Mouse (Mus musculus) cerebellum, postnatal 36 days (tissue): ENCODE results near the gene Chp2.

Experiments
- DNase-seq, 2 experiments: peaks; one replicate each; pipeline ENCODE4 v3.0.0; 2021 to 2022; ENCODE audit warnings: mixed read lengths in 2 of 2

The Chp2 gene

DNA sequence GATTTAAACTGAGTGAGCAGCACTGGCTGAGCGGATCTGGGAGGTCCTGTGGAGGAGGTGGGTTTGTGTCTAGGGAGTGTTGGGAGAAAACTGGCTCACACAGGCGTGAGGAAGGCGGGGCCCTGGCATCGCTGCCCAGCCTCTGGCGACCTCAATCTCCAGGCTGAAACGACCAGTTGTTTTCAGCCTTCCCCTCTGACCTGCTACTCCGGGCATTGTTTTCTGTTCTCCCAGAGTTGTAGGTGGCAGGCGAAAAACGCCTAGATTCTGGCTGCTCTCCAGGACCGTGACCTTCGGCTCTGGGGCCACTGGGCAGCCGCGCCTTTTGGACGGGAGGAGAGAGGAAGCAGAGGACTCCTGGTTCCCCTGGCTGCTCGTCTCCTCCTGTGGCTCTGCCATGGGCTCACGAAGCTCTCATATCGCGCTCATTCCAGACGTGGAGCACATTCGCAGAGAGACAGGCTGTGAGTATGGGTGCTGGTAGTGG, at the start of gene Chp2:
Chp2 (plus strand) TSS at position 182 of the 487 bp plus-strand sequence.
- no peak for DNase-seq

- no peak for DNase-seq
These were observed 48.6 kb upstream of the Chp2 start for GRCm38 (mm10) chr7:122170705-122171104.

DNA sequence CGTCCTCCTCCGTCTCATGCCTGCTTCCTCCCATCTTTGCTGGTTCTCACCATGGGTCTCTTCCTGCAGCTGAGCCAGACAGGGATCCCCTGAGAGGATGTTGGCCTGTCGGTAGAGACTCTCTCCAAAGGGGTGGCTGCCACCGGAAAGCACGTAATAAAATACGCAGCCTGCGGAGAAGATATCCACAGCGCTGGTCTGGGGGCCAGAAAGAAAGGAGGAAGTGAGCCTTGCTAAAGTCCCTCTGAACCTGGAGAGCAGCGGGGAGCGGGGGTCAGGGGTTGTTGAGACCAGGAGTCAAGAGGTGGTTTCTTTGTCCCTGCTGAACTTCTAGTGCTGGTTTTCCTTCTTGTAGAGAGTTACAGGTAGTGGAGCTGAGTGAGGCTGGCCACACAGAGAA, 47.7 kb upstream of the Chp2 start:
- no peak for DNase-seq

- DNase-seq = no peak
These were observed 38.6 kb upstream of the Chp2 start for GRCm38 (mm10) chr7:122180720-122181119.

DNA sequence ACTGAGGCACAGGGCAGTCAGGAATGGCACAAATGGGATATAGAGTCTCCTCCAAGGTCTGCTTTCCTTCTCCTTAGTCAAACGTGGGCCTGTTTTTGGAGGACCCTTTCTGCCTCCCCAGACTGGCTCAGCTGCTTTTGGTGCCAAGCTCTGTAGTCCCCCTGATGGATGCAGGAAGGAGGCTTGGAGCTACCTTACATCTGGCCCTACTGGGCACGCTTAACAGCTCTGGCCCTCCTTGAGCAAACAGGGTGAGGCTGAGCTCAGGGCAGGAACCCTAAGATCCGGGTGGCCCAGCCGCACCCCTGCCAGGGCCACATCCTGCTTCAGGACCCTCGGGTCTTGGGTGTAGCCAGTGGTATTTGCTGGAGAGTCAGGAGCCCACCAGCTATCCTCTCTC, 34.7 kb upstream of the Chp2 start:
- no peak for DNase-seq

DNA sequence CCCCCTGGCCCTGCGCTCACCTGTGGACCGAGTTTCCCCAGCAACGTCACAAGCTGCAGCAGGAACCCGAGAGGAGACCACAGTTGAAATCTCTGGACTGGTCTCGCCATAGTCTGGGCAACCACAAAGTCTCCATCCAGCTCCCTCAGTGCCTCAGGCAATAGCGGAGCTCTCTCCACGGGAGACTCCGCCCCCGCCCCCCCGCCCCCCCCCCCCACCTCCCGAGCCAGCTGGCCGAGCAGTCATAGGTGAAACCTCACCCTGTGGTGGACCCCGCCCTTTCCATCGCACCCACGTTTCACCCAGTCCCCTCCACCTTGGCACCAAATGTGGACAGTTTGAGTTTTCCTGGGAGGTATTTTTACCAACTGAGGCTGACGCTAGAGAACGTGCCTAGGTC, 33.3 kb upstream of the Chp2 start, which contains the start of gene Ern2:
Ern2 (minus strand) TSS at position 165 of the 400 bp plus-strand sequence.
- DNase-seq = no peak

- DNase-seq = peak; percentile 12 to 18
These were observed 29.8 kb upstream of the Chp2 start for GRCm38 (mm10) chr7:122189484-122189883.

GRCm38 (mm10) chr7:122191097-122191496, 28.2 kb upstream of the Chp2 start:
- no peak for DNase-seq

DNA sequence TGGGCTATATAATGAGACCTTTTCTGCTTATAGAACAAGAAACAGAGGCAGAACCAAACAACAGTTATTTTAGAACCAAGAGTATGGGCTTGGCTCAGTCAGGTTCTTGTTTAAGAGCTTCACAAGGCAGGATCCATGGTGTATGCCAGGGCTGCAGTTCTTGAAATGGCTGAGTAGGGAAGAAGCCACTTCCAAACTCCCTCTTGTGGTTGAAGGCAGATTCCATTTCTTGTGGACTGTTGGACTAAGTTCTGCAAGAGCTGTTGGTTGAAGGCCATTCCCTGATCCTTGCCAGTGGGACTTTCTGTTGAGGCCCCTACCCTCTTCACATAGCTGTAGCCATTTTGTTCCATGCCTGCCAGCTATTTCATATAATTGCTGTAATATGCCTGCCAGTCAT, 25.4 kb upstream of the Chp2 start:
- no peak for DNase-seq

GRCm38 (mm10) chr7:122196771-122197170, 22.5 kb upstream of the Chp2 start:
- no peak for DNase-seq

DNA sequence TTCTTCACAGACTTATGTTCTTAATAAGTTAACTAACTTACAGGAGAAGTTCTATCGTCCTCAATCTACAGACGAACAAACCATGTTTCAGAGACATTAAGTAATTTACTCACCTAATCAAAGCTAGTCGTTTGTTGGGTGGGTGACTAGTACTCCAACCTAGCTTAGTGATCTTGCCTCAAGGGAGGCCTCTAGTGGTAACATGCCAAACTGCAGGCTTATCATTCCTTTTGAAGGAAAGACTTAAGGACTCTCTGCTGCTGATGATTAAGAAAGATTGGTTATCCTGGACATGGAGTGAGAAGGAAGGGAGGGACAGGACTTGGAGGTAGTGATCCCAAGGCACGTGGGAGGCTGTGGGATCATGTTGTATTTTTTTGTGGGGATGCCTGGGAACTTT, 22.0 kb upstream of the Chp2 start:
- peak; percentile 25 to 61 for DNase-seq

GRCm38 (mm10) chr7:122199296-122199695, 20.0 kb upstream of the Chp2 start:
- DNase-seq = peak in 1 of 2 experiments; percentile 24

GRCm38 (mm10) chr7:122203936-122204335, 15.4 kb upstream of the Chp2 start:
- DNase-seq = no peak

- no peak for DNase-seq
These were observed 13.2 kb upstream of the Chp2 start for GRCm38 (mm10) chr7:122206121-122206520.

- no peak for DNase-seq
These were observed 10.8 kb upstream of the Chp2 start for GRCm38 (mm10) chr7:122208276-122209021.

DNA sequence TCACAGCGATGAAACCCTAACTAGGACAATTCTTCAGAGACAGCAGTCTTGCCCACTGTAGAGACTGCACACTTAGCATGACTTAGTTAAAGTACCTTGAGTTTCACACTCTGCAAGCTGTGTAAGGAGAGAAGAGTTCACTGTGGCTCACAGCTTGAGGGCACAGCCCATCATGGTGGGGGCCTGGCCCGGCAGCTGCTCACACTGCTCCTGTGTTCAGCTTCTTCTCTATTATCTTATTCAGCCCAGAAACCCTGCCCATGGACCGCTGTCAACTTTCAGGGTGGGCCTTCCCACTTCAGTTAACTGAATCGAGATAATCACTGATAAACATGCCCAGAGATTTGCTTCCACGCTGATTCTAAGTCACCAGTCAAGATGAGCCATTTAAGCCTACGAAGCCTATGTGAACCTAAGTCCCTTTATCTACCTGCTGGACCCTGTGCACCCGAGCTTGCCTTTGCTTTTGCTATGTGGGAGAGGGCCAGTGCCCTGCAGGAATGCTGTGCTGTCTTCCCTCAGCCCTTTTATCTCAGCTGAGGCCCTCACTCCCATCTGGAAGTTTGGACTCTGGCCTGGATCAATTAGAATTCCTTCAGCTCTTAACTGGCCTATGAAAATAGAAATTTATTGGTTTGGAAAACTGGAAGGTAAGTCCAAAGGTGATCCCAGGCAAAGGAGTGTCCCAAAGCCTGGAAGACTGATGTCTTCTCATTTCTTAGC, 6.9 kb downstream of the Chp2 start:
- no peak for DNase-seq

DNA sequence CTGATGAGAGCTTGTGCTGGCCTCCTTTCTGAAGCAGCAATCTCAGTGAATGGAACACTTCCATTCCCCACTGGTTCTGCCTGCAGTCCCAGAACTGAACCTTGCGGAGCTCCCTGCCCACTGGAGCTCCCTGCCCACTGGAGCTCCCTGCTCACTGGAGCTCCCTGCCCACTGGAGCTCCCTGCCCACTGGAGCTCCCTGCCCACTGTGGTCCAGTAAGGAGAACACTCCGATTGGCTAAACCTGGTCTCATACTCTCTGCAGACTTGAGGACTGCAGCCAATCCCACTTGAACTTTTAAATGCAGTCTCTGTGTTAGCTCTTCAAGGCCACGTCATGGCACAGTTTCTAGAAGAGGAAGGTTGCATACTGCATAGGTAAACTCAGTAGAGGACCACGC, 7.4 kb downstream of the Chp2 start:
- DNase-seq = no peak

DNA sequence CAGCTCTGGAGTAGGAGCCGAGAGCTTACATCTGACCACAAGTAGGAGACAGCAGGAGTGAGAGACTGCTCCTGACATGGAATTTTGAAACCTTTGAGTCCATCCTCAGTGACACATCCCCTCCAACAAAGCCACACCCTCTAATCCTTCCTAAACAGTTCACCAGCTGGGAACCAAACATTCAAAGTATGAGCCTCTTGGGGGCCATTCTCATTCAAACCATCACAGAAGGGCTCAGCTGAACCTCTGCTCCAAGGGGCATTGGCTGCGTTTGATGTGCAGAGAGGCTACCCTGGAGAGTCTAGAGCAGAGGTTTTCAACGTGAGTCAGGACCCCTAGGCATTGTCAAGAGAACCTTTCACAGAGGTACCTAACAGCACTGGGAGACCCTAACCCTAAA, 10.0 kb downstream of the Chp2 start:
- DNase-seq = no peak

DNA sequence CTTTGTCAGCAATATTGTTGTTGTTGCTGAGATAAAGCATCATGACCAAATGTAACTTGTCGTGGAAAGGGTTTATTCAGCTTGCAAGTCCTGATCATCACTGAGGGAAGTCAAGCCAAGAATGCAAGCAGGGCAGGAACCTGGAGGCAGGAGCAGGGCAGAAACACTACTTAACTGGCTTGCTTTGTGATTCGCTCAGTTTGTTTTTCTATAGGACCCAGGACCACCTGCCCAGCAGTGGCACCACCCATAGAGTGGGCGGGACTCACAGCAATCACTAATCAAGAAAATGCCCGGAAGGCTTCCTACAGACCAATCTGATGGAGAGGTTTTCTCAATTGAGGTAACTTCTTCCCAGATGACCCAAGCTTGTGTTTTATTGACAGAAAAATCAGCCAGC, 10.6 kb downstream of the Chp2 start:
- no peak for DNase-seq

DNA sequence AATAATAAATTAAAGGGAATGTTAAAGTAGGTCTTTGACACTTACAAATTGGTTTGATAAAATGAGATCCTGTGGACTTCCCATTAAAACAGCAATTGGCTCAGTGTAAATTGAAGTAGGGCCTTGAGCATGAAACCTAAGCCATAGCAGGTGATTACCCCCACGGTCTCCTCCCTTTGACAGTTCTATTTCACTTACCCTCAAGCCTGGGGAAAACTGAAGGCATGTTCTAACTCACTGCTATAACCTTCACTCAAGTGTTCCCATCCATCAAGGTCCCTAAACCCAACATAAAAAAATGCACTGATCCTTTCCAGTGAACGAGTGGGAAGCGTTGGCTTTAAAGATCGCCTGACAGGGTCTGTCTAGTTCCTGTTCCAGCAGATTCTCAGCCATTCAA, 11.6 kb downstream of the Chp2 start:
- no peak for DNase-seq

DNA sequence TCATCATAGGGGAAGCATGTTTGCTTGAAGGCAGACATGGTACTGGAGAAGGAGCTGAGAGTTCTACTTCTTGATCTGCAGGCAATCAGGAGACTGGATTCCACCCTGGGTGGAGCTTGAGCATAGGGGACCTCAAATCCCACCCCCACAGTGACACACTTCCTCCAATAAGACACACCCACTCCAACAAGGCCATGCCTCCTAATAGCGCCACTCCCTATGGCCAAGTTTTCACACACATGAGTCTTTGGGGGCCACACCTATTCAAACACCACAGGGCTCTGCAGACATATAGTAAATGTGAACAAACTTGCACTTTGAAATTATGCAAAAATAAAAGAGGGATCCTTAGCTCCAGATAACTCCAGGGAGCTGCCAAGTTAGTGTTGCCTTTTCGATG, 19.6 kb downstream of the Chp2 start:
- no peak for DNase-seq

- DNase-seq = no peak
These were observed 21.3 kb downstream of the Chp2 start for GRCm38 (mm10) chr7:122240413-122241119.

GRCm38 (mm10) chr7:122242260-122242659, 23.0 kb downstream of the Chp2 start:
- DNase-seq = peak; percentile 20 to 40
